Mouse (Mus musculus) urinary bladder, adult 18-20 months (tissue): ENCODE measurements around the gene Hist1h2bb.
"Not testable (repeated sequence)": the region's sequence is repeated elsewhere in the genome, so short reads cannot be mapped to it uniquely, and the experiment has no call there.

Source experiments
- DNase-seq, 2 experiments: peaks; one replicate each; pipeline ENCODE4 v3.0.0; 2022; ENCODE audit warnings: low spot score in 2 of 2, mixed read lengths in 2 of 2

Gene Hist1h2bb

DNA sequence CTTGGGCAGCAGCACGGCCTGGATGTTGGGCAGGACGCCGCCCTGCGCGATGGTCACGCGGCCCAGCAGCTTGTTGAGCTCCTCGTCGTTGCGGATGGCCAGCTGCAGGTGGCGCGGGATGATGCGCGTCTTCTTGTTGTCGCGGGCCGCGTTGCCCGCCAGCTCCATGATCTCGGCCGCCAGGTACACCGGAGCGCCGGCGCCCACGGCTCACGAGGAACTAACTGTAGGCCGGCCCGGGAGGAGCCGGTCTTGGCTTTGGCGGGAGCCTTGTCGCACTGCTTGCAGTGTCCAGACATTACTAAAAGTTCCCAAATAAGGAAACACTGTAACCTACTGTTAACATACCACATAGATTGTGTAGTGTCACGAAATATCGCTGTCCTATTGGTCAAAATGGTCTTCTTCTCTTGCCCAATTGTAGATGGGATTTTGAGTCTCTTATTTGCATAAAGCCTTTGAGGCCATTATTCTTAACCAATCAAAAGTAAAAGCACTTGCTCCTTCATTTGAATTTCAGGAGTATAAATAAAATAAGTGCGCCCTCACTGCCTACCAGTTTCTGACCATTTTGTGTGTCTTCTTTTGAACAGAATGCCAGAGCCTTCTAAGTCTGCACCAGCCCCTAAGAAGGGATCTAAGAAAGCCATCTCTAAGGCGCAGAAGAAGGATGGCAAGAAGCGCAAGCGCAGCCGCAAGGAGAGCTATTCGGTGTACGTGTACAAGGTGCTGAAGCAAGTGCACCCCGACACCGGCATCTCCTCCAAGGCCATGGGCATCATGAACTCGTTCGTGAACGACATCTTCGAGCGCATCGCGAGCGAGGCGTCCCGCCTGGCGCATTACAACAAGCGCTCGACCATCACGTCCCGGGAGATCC, at the start of gene Hist1h2bb:
TSS of gene Hist1h2bb (plus strand) at position 534 of the 880 bp plus-strand sequence.
- peak; percentile 47 to 72 for DNase-seq

- DNase-seq: no peak
Measured at GRCm38 (mm10) chr13:23697491-23698299, 48.8 kb upstream of the Hist1h2bb start.

DNA sequence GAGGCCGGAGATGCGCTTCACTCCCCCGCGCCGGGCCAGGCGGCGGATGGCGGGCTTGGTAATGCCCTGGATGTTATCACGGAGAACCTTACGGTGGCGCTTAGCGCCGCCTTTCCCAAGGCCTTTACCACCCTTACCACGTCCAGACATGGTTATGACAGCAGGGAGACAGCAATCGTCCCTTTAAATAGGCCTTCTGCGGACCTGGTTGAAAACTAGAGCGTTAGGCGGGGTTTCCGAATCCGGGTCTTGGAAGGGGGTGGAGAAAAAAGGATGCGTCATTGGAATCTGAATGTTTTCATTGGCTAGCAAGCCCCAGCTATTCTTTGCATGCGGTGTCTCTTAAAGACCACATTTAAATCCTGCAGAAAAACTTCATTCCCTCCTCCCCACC, 48.2 kb upstream of the Hist1h2bb start, which contains the start of gene Hist1h4c:
TSS of gene Hist1h4c (minus strand) at position 155 of the 394 bp plus-strand sequence.
- peak; percentile 99 for DNase-seq

DNA sequence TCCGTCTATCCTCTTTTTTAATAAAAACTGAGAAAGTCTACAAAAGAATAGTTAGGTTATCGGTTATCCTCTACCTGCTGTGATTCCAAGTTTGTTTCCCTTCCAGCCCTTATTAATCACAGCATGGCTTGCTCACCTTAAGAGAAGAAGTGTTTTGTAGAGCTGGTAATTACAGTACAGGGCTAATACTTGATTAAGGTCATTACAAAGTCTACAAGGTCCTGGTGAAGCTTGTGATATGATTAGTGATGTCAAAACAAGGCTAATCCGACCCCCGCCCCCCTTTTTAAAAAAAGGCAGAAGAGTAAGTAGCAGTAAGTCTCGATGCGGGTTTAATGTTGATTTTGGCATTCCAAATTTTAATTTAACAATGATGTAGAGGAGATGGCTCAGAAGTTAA, 47.5 kb upstream of the Hist1h2bb start:
- DNase-seq: no peak

- no peak for DNase-seq
Measured at GRCm38 (mm10) chr13:23699767-23700166, 46.8 kb upstream of the Hist1h2bb start.

DNA sequence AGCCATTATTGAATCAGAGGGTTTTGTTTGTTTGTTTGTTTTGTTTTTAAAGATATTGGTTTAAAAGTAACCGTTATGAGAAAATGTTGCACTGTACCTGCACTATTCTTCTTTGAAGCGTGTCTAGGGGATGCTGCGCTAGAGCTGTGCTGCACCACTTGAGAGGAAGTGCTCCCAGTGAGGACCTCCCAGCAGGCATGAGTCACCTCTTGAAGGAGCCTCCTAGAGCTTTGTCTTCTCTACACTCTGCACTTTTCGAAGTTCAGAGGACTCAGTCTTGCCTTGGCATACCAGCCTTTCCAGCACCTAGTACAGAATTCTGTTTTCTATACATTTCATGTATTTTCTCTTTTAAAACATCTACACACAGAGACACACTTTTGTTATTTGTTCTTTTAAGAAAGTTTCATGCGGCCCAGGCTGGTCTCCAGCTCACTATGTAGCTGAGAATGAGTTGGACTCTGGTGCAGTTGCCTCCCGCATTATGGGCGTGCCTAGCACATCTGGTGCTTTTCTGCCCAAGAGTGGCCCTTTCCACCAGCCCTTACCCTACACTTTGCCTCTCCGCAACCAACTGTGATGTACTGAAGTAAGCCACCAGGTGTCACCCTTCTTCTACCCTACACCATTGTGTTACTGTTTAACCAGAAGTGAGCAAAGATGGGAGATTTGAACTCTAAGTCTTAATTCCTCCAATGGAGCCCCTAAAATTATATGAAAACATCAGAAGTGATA, 45.6 kb upstream of the Hist1h2bb start:
- peak; percentile 37 to 49 for DNase-seq

DNA sequence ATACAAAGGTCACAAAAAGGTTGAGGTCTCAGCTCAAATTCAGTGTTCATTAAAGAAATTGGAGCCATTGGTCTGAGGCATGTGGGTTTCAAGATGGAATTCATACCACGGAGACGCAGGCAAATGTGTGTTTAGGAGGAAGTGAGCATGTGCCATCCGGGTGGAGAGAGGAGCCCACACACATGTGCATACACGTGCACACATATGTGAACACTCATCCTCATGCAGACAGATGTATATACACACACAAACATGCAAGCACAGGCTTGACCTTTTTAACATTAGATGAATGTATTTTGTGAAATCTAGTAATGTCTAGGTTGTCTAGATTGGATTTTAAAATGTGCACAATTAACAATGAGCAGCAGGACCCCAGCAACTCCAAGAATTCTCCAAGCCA, 44.3 kb upstream of the Hist1h2bb start:
- DNase-seq: no peak

DNA sequence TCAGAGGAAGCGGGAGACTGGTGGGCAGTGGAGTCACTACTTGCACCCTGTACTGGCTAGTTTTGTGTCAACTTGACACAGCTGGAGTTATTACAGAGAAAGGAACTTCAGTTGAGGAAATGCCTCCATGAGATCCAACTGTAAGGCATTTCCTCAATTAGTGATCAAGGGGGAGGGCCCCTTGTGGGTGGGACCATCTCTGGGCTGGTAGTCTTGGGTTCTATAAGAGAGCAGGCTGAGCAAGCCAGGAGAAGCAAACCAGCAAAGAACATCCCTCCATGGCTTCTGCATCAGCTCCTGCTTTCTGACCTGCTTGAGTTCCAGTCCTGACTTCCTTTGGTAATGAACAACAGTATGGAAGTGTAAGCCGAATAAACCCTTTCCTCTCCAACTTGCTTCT, 43.7 kb upstream of the Hist1h2bb start:
- not testable (repeated sequence) for DNase-seq

GRCm38 (mm10) chr13:23705751-23706356, 40.7 kb upstream of the Hist1h2bb start:
- no peak for DNase-seq

DNA sequence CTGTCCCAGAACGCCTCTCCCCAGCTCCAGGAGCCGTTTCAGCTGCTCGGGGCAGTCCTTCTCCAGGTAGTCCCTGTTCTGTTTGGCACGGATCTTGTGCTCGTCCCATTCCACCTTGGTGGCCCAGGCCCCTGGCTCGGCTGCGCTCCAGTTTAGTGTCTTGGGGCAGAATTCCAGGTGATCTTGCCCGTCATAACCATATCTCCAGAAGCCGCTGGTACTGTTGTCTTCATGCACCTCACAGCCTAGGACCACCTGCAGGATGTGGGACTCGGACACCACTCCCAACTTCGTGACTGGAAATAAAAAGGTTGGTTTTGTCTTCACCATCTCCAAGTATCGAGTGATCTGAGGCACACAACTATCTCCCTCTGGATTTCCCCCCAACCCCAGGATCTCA, 39.8 kb upstream of the Hist1h2bb start:
- no peak for DNase-seq

DNA sequence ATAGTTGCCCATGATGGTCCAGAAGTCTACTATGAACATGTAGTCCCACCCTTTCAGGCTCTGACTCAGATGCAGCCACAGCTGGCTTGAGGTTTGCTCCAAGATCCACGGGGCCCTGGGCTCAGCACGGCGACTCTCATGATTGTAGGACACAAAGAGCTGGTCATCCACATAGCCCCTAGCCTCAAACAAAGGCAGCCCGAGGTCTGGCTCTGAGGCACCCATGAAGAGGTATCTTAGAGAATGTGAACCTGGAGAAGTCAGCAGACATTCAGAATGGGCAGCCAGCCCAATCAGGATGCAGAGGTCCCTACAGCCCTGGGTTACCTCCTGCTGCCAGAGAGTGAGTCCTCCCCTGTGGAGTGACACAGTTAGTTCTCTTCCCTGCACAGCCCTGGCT, 38.5 kb upstream of the Hist1h2bb start:
- no peak for DNase-seq

GRCm38 (mm10) chr13:23708654-23709053, 37.9 kb upstream of the Hist1h2bb start:
- DNase-seq: no peak

DNA sequence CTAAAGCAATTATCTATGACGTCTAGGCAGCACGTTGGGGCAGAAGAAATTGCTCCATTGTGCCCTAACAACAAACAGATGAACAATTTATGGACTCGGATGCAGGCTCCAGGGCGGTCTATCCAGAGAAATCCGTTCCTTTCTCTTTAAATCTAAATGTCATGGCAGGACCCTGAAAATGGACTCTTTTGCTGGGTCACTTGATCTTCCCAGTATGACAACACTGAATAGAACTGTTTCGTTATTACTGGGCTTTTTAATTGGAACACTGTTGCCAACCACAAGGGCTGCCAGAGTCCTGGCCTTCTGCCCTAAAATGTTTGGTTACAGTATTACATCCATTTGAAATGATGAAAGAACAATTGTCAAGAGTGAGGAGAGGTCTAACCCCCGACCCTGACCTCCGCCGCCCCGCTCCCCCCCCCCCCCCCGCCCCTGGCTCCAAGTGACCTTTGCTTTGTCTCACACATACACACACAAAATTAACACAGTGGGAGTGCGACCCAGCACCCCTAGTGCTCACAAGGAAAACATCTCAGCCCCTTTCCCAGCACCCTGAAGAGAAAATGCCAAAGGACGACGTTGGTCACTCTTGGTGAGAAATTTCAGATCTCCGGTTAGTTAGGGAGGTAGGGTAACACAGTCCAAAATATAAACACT, 36.7 kb upstream of the Hist1h2bb start:
- DNase-seq: no peak

GRCm38 (mm10) chr13:23710374-23711089, 36.0 kb upstream of the Hist1h2bb start, which contains the start of gene Hfe:
Gene Hfe (minus strand): TSS chr13:23710854.
- DNase-seq: peak in 1 of 2 experiments; percentile 44

- no peak for DNase-seq
Measured at GRCm38 (mm10) chr13:23716261-23717042, 30.1 kb upstream of the Hist1h2bb start.

- DNase-seq: no peak
Measured at GRCm38 (mm10) chr13:23717176-23717575, 29.4 kb upstream of the Hist1h2bb start.

DNA sequence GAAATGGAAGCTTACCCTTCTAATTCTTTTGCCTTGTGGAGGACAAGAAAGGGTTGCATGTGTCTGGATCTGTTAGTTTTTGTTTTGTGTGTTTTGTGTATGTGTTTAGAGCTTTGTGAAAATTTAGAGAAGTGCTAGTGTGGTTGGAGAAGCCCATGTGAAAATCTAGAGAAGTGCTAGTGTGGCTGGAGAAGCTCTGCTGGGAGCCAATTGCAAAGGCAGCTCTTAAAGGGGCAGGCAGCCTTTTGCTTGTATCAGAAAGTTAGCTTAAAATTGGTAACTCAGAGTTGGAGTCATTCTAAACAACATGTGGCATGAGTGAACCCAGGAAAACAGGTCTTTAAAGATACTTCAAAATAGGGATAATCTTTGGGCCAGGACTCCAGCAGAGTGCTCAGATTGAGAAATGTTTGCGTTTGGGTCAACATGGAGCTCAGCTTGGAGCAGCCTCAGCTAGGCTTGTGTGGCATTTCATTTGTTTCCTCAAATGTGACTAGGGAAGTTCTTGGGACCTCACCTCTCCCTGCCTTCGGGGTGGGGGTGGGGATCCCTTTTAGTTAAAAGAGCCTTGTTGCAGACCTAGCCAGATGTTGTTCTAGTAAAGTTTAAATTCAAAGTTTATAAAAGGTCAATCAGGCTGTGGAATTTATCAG, 28.8 kb upstream of the Hist1h2bb start:
- DNase-seq: not testable (repeated sequence)

DNA sequence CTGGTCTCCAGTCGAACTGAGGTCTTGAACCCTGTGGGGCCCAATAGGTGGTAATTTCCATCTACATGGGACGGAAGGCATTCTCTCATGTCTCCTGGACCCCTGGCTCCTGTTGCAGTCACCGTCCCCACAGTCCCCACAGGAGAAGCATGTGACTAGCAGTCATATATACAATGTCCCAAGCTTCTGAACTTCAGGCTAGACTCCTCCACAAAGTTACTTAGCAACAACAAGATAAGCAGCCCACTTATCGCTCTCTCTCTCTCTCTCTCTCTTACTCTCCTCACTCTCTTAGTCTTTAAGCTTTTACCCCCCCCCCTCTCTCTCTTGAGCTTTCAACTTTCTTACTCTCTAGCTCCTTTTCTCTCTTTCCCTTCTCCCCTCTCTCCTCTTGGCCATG, 22.3 kb upstream of the Hist1h2bb start:
- no peak for DNase-seq

- no peak for DNase-seq
Measured at GRCm38 (mm10) chr13:23725213-23725612, 21.3 kb upstream of the Hist1h2bb start.
